Mouse (Mus musculus) bone marrow, adult 2 months (tissue): ENCODE data around the gene Zmym6.

Experiments used
- CTCF ChIP-seq: fragments of 200-500 bp; IDR thresholded peaks from 2 replicates; pipeline ENCODE4 v1.5.1; 2011; ENCODE audit warnings: low read length, control low read depth; ENCODE audit not compliant: control insufficient read depth, insufficient read depth
- POLR2A ChIP-seq: fragments of 200-500 bp; IDR thresholded peaks from 2 replicates; pipeline ENCODE4 v1.6.1; 2011; ENCODE audit warnings: low read depth, mild to moderate bottlenecking, control low read depth, low read length, borderline replicate concordance; ENCODE audit not compliant: control insufficient read depth

DNA sequence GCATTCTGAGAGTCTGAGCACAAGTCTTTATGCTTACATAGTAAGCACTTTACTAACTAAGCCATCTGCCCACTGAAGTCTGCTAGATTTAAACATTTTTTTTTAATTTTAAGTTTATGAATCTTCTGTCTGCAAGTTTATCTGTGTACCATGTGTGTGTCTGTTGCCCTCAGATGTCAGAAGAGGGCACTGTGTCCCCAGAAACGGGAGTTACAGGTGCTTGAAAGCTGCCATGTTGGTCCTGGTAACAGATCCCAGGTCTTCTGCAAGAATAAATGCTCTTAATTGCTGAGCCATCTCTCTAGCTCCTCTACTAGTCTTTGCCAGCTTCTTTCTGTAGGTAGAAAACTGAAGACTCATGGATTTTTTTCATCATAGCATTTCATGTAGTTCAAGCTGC lies 2.3 kb upstream of the Zmym6 start:
- TF ChIP-seq CTCF (no peak), POLR2A (no peak)
